Mouse (Mus musculus) lung, embryonic 14.5 days (tissue): ENCODE results near the gene Timm9. TPM values are rescaled to one million over a fixed set of nuclear protein-coding genes. Genes with fewer than 3 reads are reported as not detected.

Experiments
- ATAC-seq: fragments of 200-750 bp; cut with Nextera tagmentation; 2 replicates; pipeline ENCODE4 v1.8.0; 2017; ENCODE audit warnings: mild to moderate bottlenecking, moderate TSS enrichment, moderate library complexity; ENCODE audit not compliant: insufficient read depth
- DNase-seq: peaks from one replicate; pipeline ENCODE4 v3.0.0-alpha.2; 2015
- H3K27ac ChIP-seq: fragments of 300-500 bp; sonication (generic); 2 replicates; pipeline ENCODE4 v1.5.1; 2014; ENCODE audit warnings: low read depth, mild to moderate bottlenecking, moderate library complexity
- H3K27me3 ChIP-seq: fragments of 300-500 bp; sonication (generic); 2 replicates; pipeline ENCODE4 v1.6.1; 2014; ENCODE audit warnings: low read length, control low read depth; ENCODE audit not compliant: insufficient read depth
- H3K36me3 ChIP-seq: fragments of 300-500 bp; sonication (generic); 2 replicates; pipeline ENCODE4 v1.6.1; 2014; ENCODE audit warnings: control low read depth; ENCODE audit not compliant: insufficient read depth
- H3K4me1 ChIP-seq: fragments of 300-500 bp; sonication (generic); 2 replicates; pipeline ENCODE4 v1.6.1; 2014; ENCODE audit warnings: antibody characterized with exemption, control low read depth; ENCODE audit not compliant: insufficient read depth
- H3K4me2 ChIP-seq: fragments of 300-500 bp; sonication (generic); 2 replicates; pipeline ENCODE4 v1.6.1; 2014; ENCODE audit warnings: mild to moderate bottlenecking
- H3K4me3 ChIP-seq: fragments of 300-500 bp; sonication (generic); 2 replicates; pipeline ENCODE4 v1.5.1; 2014; ENCODE audit warnings: low read depth, low read length
- H3K9ac ChIP-seq: fragments of 300-500 bp; sonication (generic); 2 replicates; pipeline ENCODE4 v1.6.1; 2014
- H3K9me3 ChIP-seq: fragments of 300-500 bp; sonication (generic); 2 replicates; pipeline ENCODE4 v1.6.1; 2016; ENCODE audit warnings: low read depth, low read length, control low read depth
- CTCF ChIP-seq: IDR thresholded peaks from 2 replicates; pipeline ENCODE4 v1.5.1; 2016; ENCODE audit warnings: antibody characterized with exemption, low read depth
- WGBS: fragments of 180-500 bp; shearing (Covaris S2); extraction: QIAGEN DNeasy Blood & Tissue Kit; methylation state at CpG from one replicate; pipeline ENCODE4 v1.1.7; 2014; 5-methylcytosine and 5-hydroxymethylcytosine counted together
- polyA plus RNA-seq: library from polyadenylated mRNA; unstranded; fragments of >200 nt; fragmentation: Nextera tagmentation; extraction: Ambion mirVana; gene quantifications from 2 replicates; pipeline ENCODE4 v1.2.1, GENCODE M21; 2014

Timm9 gene
- polyA plus RNA-seq, 1 experiment from 2014 or later = 84.8 TPM

DNA sequence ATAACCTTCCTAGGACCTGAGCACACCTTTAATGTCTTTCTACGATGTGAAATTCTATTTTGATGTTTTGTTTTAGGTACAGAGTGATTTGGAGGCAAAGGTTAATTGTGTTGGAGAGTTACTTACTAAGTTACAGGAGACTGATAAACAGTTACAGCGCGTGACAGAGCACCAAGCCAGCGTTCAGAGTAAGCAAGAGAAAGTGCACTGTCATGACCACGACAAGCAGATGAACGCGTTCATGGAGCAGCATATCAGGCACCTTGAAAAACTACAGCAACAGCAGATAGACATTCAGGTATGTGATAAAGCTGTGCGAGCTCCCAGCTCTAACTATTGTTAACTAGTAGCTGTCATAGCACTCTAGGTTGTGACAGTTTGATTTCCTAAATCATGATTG lies 13.7 kb upstream of the Timm9 start:
- H3K4me2 ChIP-seq = no peak overlapping the region
- no peak for DNase-seq
- TF ChIP-seq CTCF = no peak
- 90% methylated on average over 8 of the region's 8 CpGs for whole genome bisulfite sequencing
- H3K9me3 ChIP-seq = no peaks in the 10 kb centered on the region
- no peak overlapping the region for H3K27ac ChIP-seq
- no peak overlapping the region for H3K4me3 ChIP-seq
- H3K9ac ChIP-seq = no peak overlapping the region
- H3K27me3 ChIP-seq = no peaks in the 10 kb centered on the region
- H3K4me1 ChIP-seq = no peaks in the 10 kb centered on the region
- ATAC-seq = no peak
- H3K36me3 ChIP-seq = peaks cover 75% of the 10 kb centered on the region

DNA sequence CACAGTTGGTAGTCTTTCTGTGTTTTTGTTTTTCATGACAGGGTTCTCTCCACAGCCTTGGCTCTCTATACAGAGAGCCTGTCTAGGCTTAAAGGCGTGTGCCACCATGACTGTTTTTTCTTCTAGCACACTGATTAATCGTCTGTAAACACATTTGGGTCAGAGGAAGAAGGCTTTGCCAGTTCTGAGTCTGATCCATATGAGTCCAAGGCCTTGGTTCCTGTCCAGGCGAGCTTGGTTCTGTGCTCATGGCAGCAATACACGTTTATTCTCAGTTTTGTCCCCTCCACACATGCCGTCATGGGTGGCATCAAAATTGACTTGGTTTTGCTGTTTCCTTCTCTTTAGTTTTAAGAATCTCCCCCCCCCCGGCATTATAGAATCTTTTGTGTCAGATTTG lies 13.0 kb upstream of the Timm9 start:
- 87% methylated on average over 6 of the region's 6 CpGs for WGBS
- H3K9me3 ChIP-seq = no peaks in the 10 kb centered on the region
- peaks cover 75% of the 10 kb centered on the region for H3K36me3 ChIP-seq
- no peak for DNase-seq
- no peaks in the 10 kb centered on the region for H3K27me3 ChIP-seq
- no peak overlapping the region for H3K27ac ChIP-seq
- no peak overlapping the region for H3K9ac ChIP-seq
- H3K4me3 ChIP-seq = no peak overlapping the region
- no peak for TF ChIP-seq CTCF
- ATAC-seq = no peak
- H3K4me1 ChIP-seq = no peaks in the 10 kb centered on the region
- H3K4me2 ChIP-seq = no peak overlapping the region

DNA sequence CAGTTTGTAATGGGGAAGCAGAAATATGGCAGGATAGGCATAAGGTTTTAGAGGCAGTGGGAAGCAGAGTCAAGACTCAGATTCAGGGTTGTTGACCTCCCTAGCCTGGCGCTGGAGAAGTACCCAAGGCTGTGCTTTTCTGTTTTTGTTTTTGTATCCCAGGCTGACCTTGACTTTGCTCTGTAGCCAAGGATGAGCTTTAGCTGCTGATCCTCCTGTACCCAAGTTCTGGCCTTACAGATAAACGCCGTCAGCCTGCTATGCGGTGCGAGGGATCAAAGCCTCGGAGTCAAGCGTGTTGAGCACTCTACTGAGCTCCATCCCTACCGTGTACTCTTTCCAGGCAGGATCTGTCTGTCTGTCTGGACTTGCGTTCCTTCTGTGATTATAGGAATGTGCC lies 12.3 kb upstream of the Timm9 start:
- H3K9ac ChIP-seq = no peak overlapping the region
- DNase-seq = no peak
- no peak overlapping the region for H3K4me2 ChIP-seq
- H3K4me3 ChIP-seq = no peak overlapping the region
- no peaks in the 10 kb centered on the region for H3K27me3 ChIP-seq
- no peaks in the 10 kb centered on the region for H3K9me3 ChIP-seq
- 93% methylated on average over 9 of the region's 9 CpGs for WGBS
- no peak for TF ChIP-seq CTCF
- ATAC-seq = no peak
- H3K27ac ChIP-seq = no peak overlapping the region
- H3K36me3 ChIP-seq = peaks cover 79% of the 10 kb centered on the region
- H3K4me1 ChIP-seq = no peaks in the 10 kb centered on the region

DNA sequence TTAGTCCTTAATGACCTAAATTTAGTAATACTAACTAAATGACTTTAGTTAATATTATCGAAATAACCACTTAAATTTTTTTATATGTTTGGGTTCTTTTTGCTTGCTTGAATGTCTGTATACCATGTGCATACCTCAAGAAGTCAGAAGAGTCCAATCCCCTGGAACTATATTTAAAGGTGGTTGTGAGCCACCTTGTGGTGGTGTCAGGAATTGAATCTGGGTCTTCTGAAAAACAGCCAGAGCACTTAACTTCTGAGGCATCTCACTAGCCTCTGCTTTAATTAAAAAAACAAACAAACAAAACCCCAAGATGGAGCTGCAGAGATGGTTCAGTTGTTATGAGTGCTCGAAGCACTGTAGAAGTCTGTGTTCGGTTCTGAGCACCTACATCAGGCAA lies 11.2 kb upstream of the Timm9 start:
- no peak overlapping the region for H3K4me2 ChIP-seq
- TF ChIP-seq CTCF = peak; percentile 68
- no peak overlapping the region for H3K9ac ChIP-seq
- ATAC-seq (no peak), DNase-seq (peak; percentile 73)
- no peak overlapping the region for H3K4me3 ChIP-seq
- WGBS = 75% methylated on average over 3 of the region's 3 CpGs
- H3K36me3 ChIP-seq = peaks cover 79% of the 10 kb centered on the region
- H3K9me3 ChIP-seq = no peaks in the 10 kb centered on the region
- H3K27me3 ChIP-seq = no peaks in the 10 kb centered on the region
- H3K4me1 ChIP-seq = no peaks in the 10 kb centered on the region
- H3K27ac ChIP-seq = no peak overlapping the region

DNA sequence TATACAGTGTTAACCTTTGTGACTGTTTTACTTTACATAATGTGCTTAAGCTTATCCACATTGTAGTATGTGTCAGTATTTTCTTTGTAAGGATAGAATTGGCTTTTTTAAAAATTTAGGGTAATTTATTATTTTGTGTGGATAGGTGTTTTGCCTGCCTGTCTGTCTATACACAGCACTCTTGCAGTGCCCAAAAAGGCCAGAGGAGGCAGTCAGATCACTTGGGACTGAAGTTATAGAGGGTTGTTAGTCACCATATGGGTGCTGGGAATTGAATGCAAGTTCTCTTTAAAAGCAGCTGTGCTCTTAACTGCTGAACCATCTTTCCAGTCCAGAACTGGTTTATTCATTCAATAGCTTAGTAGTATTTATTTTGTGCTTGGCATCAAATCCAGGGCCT lies 4.7 kb upstream of the Timm9 start:
- DNase-seq (no peak), ATAC-seq (no peak)
- H3K9ac ChIP-seq = no peak overlapping the region
- H3K4me1 ChIP-seq = no peaks in the 10 kb centered on the region
- H3K27ac ChIP-seq = no peak overlapping the region
- H3K36me3 ChIP-seq = peaks cover 58% of the 10 kb centered on the region
- no peaks in the 10 kb centered on the region for H3K9me3 ChIP-seq
- no peaks in the 10 kb centered on the region for H3K27me3 ChIP-seq
- TF ChIP-seq CTCF = no peak; the same call in 1 of the 2 replicates
- H3K4me3 ChIP-seq = no peak overlapping the region
- no peak overlapping the region for H3K4me2 ChIP-seq

DNA sequence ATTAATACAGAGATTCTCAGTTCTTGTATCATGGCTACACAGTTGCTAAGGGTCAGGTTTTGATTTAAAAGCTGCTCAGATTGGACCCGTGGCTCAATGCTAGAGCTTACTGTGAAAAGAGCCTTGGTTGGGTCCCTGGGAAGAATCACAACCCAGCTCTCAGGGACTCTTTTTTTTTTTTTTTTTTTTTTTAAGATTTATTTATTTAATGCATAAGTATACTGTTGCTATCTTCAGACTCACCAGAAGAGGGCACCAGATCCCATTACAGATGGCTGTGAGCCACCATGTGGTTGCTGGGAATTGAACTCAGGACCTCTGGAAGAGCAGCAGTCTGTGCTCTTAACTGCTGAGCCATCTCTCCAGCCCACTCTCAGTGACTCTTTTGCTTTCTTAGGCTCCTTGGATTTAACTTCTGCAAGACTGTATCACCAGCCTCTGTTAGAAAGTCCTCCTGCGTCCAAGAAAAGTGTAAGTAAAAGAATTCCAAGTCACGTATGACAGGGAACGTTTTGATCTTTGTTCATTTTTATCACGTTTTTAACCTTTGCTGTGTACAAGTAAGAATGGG lies 2.9 kb upstream of the Timm9 start:
- H3K4me2 ChIP-seq = peak overlapping the region; percentile 78; the same call in 1 of the 2 replicates
- DNase-seq (no peak), ATAC-seq (no peak)
- peaks cover 44% of the 10 kb centered on the region for H3K36me3 ChIP-seq
- WGBS = 78% methylated on average over 5 of the region's 5 CpGs
- TF ChIP-seq CTCF = peak; percentile 32
- no peak overlapping the region for H3K4me3 ChIP-seq
- H3K4me1 ChIP-seq = no peaks in the 10 kb centered on the region
- no peaks in the 10 kb centered on the region for H3K9me3 ChIP-seq
- no peak overlapping the region for H3K27ac ChIP-seq
- no peaks in the 10 kb centered on the region for H3K27me3 ChIP-seq
- no peak overlapping the region for H3K9ac ChIP-seq

DNA sequence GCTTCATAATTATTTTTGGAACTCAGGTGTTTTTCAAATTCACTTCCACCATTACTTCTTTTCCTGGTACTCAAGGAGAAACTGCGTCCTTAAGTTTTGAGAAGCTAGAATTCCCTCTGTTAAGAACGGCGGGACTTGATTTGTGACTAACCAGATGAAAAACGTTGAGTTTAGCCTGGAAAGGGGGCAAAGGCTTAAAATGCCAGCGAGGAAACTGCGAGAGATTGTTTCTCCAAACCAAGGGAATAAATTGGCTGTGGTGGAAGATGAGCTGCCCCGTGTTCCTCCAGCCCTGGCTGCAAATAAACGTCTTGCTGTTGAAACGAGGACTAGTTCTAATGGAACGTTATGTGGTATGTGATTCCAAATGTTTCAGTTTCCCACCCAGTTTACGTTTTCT lies 1.2 kb upstream of the Timm9 start:
- WGBS = 2% methylated on average over 11 of the region's 11 CpGs
- peak overlapping the region; percentile 88 for H3K9ac ChIP-seq
- no peak overlapping the region for H3K27ac ChIP-seq
- DNase-seq (peak; percentile 15), ATAC-seq (no peak)
- H3K36me3 ChIP-seq = peaks cover 36% of the 10 kb centered on the region
- no peak for TF ChIP-seq CTCF
- no peaks in the 10 kb centered on the region for H3K9me3 ChIP-seq
- H3K4me3 ChIP-seq = peak overlapping the region; percentile 82
- H3K4me2 ChIP-seq = peak overlapping the region; percentile 78
- no peaks in the 10 kb centered on the region for H3K4me1 ChIP-seq
- H3K27me3 ChIP-seq = no peaks in the 10 kb centered on the region
